Mouse (Mus musculus) kidney, postnatal 4 days (tissue): Measurements from ENCODE around the gene Nup210.
A peak's percentile ranks its signal among the peaks of the same experiment; 100 is the strongest.

Experiments used
- DNase-seq, 2 experiments: peaks; one replicate each; pipeline ENCODE4 v3.0.0; 2021; ENCODE audit warnings: mixed read lengths in 2 of 2

Gene Nup210

GRCm38 (mm10) chr6:91014198-91014958, 102.3 kb downstream of the Nup210 start:
- DNase-seq = no peak

- no peak for DNase-seq
These were observed 104.2 kb downstream of the Nup210 start for GRCm38 (mm10) chr6:91012458-91012857.

GRCm38 (mm10) chr6:91011568-91011967, 105.1 kb downstream of the Nup210 start:
- peak in 1 of 2 experiments; percentile 16 for DNase-seq

GRCm38 (mm10) chr6:91008284-91008830, 108.3 kb downstream of the Nup210 start:
- DNase-seq = no peak

- no peak for DNase-seq
These were observed 109.4 kb downstream of the Nup210 start for GRCm38 (mm10) chr6:91007207-91007606.

GRCm38 (mm10) chr6:91004157-91004556, 112.5 kb downstream of the Nup210 start:
- no peak for DNase-seq

GRCm38 (mm10) chr6:91003310-91003995, 113.2 kb downstream of the Nup210 start:
- DNase-seq = no peak

GRCm38 (mm10) chr6:91001566-91001965, 115.1 kb downstream of the Nup210 start:
- no peak for DNase-seq

GRCm38 (mm10) chr6:91000819-91001525, 115.7 kb downstream of the Nup210 start:
- DNase-seq = peak; percentile 23 to 27

- no peak for DNase-seq
These were observed 117.5 kb downstream of the Nup210 start for GRCm38 (mm10) chr6:90999176-90999575.

- no peak for DNase-seq
These were observed 119.6 kb downstream of the Nup210 start for GRCm38 (mm10) chr6:90997025-90997424.

GRCm38 (mm10) chr6:90996181-90996580, 120.4 kb downstream of the Nup210 start:
- DNase-seq = no peak

- peak; percentile 96 to 98 for DNase-seq
These were observed 127.8 kb downstream of the Nup210 start, which contains the start of gene Iqsec1 for GRCm38 (mm10) chr6:90988648-90989317. Gene Iqsec1 (minus strand): TSS chr6:90988685.

GRCm38 (mm10) chr6:90988299-90988625, 128.4 kb downstream of the Nup210 start:
- DNase-seq = no peak

- peak; percentile 50 to 64 for DNase-seq
These were observed 128.9 kb downstream of the Nup210 start for GRCm38 (mm10) chr6:90987561-90988298.

- no peak for DNase-seq
These were observed 132.5 kb downstream of the Nup210 start for GRCm38 (mm10) chr6:90984101-90984500.

GRCm38 (mm10) chr6:90974279-90974678, 142.3 kb downstream of the Nup210 start:
- no peak for DNase-seq

- no peak for DNase-seq
These were observed 147.2 kb downstream of the Nup210 start for GRCm38 (mm10) chr6:90969341-90969871.
